Mouse (Mus musculus): ENCODE data around the gene Szt2.

- TF ChIP-seq CTCF (conservative IDR thresholded peaks at IDR 0.05; ENCODE audit: low read length) (no peak), NANOG (IDR thresholded peaks at IDR 0.05; ENCODE audit: borderline replicate concordance, low read length) (no peak)
Measured at GRCm38 (mm10) chr4:118347529-118348309, 61.4 kb downstream of the Szt2 start.
